In the genomic region with DNA sequence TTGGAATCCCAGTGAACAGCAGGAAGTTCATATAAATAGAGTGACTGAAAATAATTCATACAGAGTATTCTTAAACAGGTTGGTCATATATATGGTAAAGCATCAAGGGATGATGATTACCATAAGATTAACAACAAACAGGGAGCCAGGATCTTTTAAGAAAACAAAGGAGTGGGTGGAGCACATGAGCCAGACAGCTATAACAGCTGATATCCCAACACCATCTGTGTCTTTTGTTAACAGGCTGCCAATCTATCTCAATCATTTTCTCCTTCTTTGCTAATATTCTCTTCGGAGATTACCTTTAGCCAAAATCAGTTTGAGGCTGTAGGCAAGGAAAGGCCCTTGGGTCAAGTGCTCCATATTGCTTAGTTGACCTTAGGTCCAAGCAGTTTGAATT, we compare ENCODE assay signal across 23 mouse cellular contexts.
DNase-seq lines count a peak whose midpoint lies in the region; ATAC-seq and TF ChIP-seq lines count a peak whose summit lies in the region.
"Had no signal": no experiment of that assay in that cellular context is flagged by ENCODE, and none has a peak within 500 bp of the region (broad histone marks: within the 10 kb centered on the region; RNA-seq: fewer than 3 reads in every experiment).

No protein-coding gene starts in this region.

- no peak for TF ChIP-seq CTCF in forebrain, postnatal 0 days (IDR thresholded peaks at IDR 0.05; ENCODE audit: low read depth)

- WGBS in forebrain, embryonic 14.5 days = 76% methylated on average over 1 of the region's 1 CpGs
- WGBS in forebrain, embryonic 11.5 days = 73% methylated on average over 1 of the region's 1 CpGs
- 39% methylated on average over 1 of the region's 1 CpGs for WGBS in forebrain, postnatal 0 days

- no peak overlapping the region for H3K4me3 ChIP-seq in forebrain, embryonic 14.5 days (ENCODE audit: low read depth, low read length)
- H3K4me3 ChIP-seq in forebrain, embryonic 11.5 days (ENCODE audit: low read depth, low read length) = no peak overlapping the region
- H3K4me3 ChIP-seq in forebrain, postnatal 0 days (ENCODE audit: low read depth, low read length) = no peak overlapping the region
- H3K4me3 ChIP-seq: embryonic facial prominence, embryonic 10.5 days; embryonic facial prominence, embryonic 13.5 days; erythroblast, embryonic 14.5 days; gastrocnemius, adult 2 months; hindbrain, embryonic 13.5 days had no signal

- ATAC-seq in forebrain, embryonic 14.5 days = 0 out of 2 replicates have a peak, but pooled peaks have one; percentile 42
- ATAC-seq in forebrain, embryonic 11.5 days (replicated peaks; ENCODE audit: low FRiP score) = no peak
- no peak for ATAC-seq in forebrain, postnatal 0 days
- no peak for ATAC-seq in inflammation-experienced regulatory T-cells, adult 6 months
- ATAC-seq: CD4-positive, CD25-positive, alpha-beta regulatory T cell, adult 4 months; hindbrain, embryonic 16.5 days; intestine, postnatal 0 days had no signal

- H3K27me3 ChIP-seq in forebrain, embryonic 14.5 days (replicated peaks; ENCODE audit: control insufficient read depth, insufficient read depth, low read length) = no peaks in the 10 kb centered on the region
- H3K27me3 ChIP-seq in forebrain, embryonic 11.5 days (ENCODE audit: control insufficient read depth, insufficient read depth, low read length) = no peaks in the 10 kb centered on the region
- no peaks in the 10 kb centered on the region for H3K27me3 ChIP-seq in forebrain, postnatal 0 days (ENCODE audit: insufficient read depth, low read length)
- H3K27me3 ChIP-seq: embryonic facial prominence, embryonic 13.5 days; hindbrain, embryonic 13.5 days had no signal

- no peak overlapping the region for H3K9ac ChIP-seq in forebrain, embryonic 14.5 days (ENCODE audit: low read length)
- no peak overlapping the region for H3K9ac ChIP-seq in forebrain, embryonic 11.5 days (ENCODE audit: low read length)
- H3K9ac ChIP-seq in forebrain, postnatal 0 days = no peak overlapping the region
- H3K9ac ChIP-seq: embryonic facial prominence, embryonic 13.5 days; hindbrain, embryonic 13.5 days had no signal

- no peak overlapping the region for H3K4me2 ChIP-seq in forebrain, embryonic 14.5 days (ENCODE audit: low read length)
- H3K4me2 ChIP-seq in forebrain, embryonic 11.5 days (ENCODE audit: low read depth, low read length, severe bottlenecking) = no peak overlapping the region
- no peak overlapping the region for H3K4me2 ChIP-seq in forebrain, postnatal 0 days (ENCODE audit: low read depth)
- H3K4me2 ChIP-seq: embryonic facial prominence, embryonic 13.5 days; heart, embryonic 11.5 days; hindbrain, embryonic 13.5 days had no signal

- no peaks in the 10 kb centered on the region for H3K36me3 ChIP-seq in forebrain, embryonic 14.5 days (ENCODE audit: control insufficient read depth, insufficient read depth, low read length)
- no peaks in the 10 kb centered on the region for H3K36me3 ChIP-seq in forebrain, embryonic 11.5 days (ENCODE audit: control insufficient read depth, insufficient read depth, low read length)
- H3K36me3 ChIP-seq in forebrain, postnatal 0 days (ENCODE audit: insufficient read depth) = no peaks in the 10 kb centered on the region
- H3K36me3 ChIP-seq: embryonic facial prominence, embryonic 10.5 days; embryonic facial prominence, embryonic 13.5 days; hindbrain, embryonic 13.5 days had no signal

- H3K9me3 ChIP-seq in forebrain, embryonic 14.5 days (replicated peaks; ENCODE audit: control insufficient read depth, low read length) = no peaks in the 10 kb centered on the region
- H3K9me3 ChIP-seq in forebrain, embryonic 11.5 days (ENCODE audit: control insufficient read depth, low read length) = no peaks in the 10 kb centered on the region
- no peaks in the 10 kb centered on the region for H3K9me3 ChIP-seq in forebrain, postnatal 0 days (ENCODE audit: low read length)
- H3K9me3 ChIP-seq: embryonic facial prominence, embryonic 10.5 days; embryonic facial prominence, embryonic 13.5 days; hindbrain, embryonic 13.5 days had no signal

- H3K27ac ChIP-seq in forebrain, embryonic 14.5 days (ENCODE audit: low read depth, low read length) = no peak overlapping the region
- H3K27ac ChIP-seq in forebrain, embryonic 11.5 days (ENCODE audit: low read depth, low read length) = no peak overlapping the region
- no peak overlapping the region for H3K27ac ChIP-seq in forebrain, postnatal 0 days (ENCODE audit: low read depth, low read length)
- H3K27ac ChIP-seq: embryonic facial prominence, embryonic 10.5 days; embryonic facial prominence, embryonic 13.5 days; gastrocnemius, adult 2 months; hindbrain, embryonic 13.5 days had no signal

- no peaks in the 10 kb centered on the region for H3K4me1 ChIP-seq in forebrain, embryonic 14.5 days (ENCODE audit: control insufficient read depth, insufficient read depth, low read length)
- H3K4me1 ChIP-seq in forebrain, embryonic 11.5 days (replicated peaks; ENCODE audit: control insufficient read depth, insufficient read depth, low read length) = no peaks in the 10 kb centered on the region
- no peaks in the 10 kb centered on the region for H3K4me1 ChIP-seq in forebrain, postnatal 0 days (ENCODE audit: insufficient read depth)
- H3K4me1 ChIP-seq: embryonic facial prominence, embryonic 10.5 days; embryonic facial prominence, embryonic 13.5 days; hindbrain, embryonic 13.5 days had no signal

- peak; percentile 42 for DNase-seq in forebrain, embryonic 14.5 days (ENCODE audit: low spot score)
- DNase-seq in forebrain, embryonic 11.5 days (ENCODE audit: low spot score) = no peak
- DNase-seq in layer of hippocampus, adult 9-11 months = peak; percentile 2
- DNase-seq in layer of hippocampus, adult 8-10 months (ENCODE audit: low spot score in 2 of 2) = no peak
- DNase-seq in forebrain, postnatal 0 days = peak; percentile 10
- DNase-seq: adrenal gland, adult 8-10 months; adrenal gland, postnatal 25 days; cerebellum, adult 18-20 months; cerebellum, adult 9-10 months; cerebellum, postnatal 14 days; embryo, embryonic 11 days; gastrocnemius, adult 2 months; gastrocnemius, postnatal 14 days; kidney, adult 2 months had no signal

Comparison
In these comparisons a context has a peak if more than half of its experiments do, and no peak if none do; other contexts are left out.
1. DNase-seq: peak in forebrain, embryonic 14.5 days (single experiment), layer of hippocampus, adult 9-11 months (single experiment) and forebrain, postnatal 0 days (single experiment); none in forebrain, embryonic 11.5 days (single experiment) and layer of hippocampus, adult 8-10 months (0 of 2).